Mouse (Mus musculus) erythroblast, embryonic 14.5 days (primary cell): ENCODE results near the gene Tmem265.

Experiments used
- GATA1 ChIP-seq: IDR thresholded peaks from 2 replicates; pipeline ENCODE4 v1.6.1; 2012; ENCODE audit warnings: low read length, inconsistent platforms, mixed read lengths
- TAL1 ChIP-seq: IDR thresholded peaks from 3 replicates; pipeline ENCODE4 v1.6.1; 2012; ENCODE audit warnings: low read length, inconsistent platforms, mixed read lengths

GRCm38 (mm10) chr7:127574115-127574514 is 12.9 kb downstream of the Tmem265 start:
- no peak for TF ChIP-seq GATA1
- TF ChIP-seq TAL1 = no peak
